Mouse (Mus musculus) testis, adult 2 months (tissue): Measurements from ENCODE around the gene Grhl1. TPM values are rescaled to one million over a fixed set of nuclear protein-coding genes. Genes with fewer than 3 reads are reported as not detected.

Source experiments
- H3K27ac ChIP-seq: fragments of 200-500 bp; 2 replicates; pipeline ENCODE4 v1.5.1; 2012; ENCODE audit warnings: low read depth, low read length; ENCODE audit not compliant: control insufficient read depth, insufficient read depth
- H3K27me3 ChIP-seq: fragments of 200-500 bp; 2 replicates; pipeline ENCODE4 v1.6.1; 2012; ENCODE audit warnings: mild to moderate bottlenecking, low read length, moderate library complexity; ENCODE audit not compliant: control insufficient read depth, insufficient read depth
- H3K36me3 ChIP-seq: fragments of 200-500 bp; 2 replicates; pipeline ENCODE4 v1.6.1; 2012; ENCODE audit warnings: mild to moderate bottlenecking, low read length; ENCODE audit not compliant: control insufficient read depth, insufficient read depth
- H3K4me1 ChIP-seq: fragments of 200-500 bp; 2 replicates; pipeline ENCODE4 v1.6.1; 2012; ENCODE audit warnings: low read length; ENCODE audit not compliant: control insufficient read depth, insufficient read depth
- H3K4me3 ChIP-seq: fragments of 200-500 bp; 2 replicates; pipeline ENCODE4 v1.5.1; 2012; ENCODE audit warnings: low read depth, mild to moderate bottlenecking, low read length, moderate library complexity, mixed read lengths; ENCODE audit not compliant: control insufficient read depth
- CTCF ChIP-seq: fragments of 200-500 bp; IDR thresholded peaks from 2 replicates; pipeline ENCODE4 v1.5.1; 2012; ENCODE audit warnings: low read depth, mild to moderate bottlenecking, inconsistent platforms, low read length, moderate library complexity; ENCODE audit not compliant: control insufficient read depth, insufficient read depth, insufficient replicate concordance
- POLR2A ChIP-seq: fragments of 200-500 bp; IDR thresholded peaks from 2 replicates; pipeline ENCODE4 v1.6.1; 2012; ENCODE audit warnings: low read depth, mild to moderate bottlenecking, inconsistent platforms, low read length, moderate library complexity; ENCODE audit not compliant: control insufficient read depth
- polyA plus RNA-seq: library from polyadenylated mRNA; depleted of rRNA; stranded (reverse); fragments of >200 nt; gene quantifications from 2 replicates; pipeline ENCODE4 v1.2.3, GENCODE M21; 2012

Grhl1 gene
- polyA plus RNA-seq, 1 experiment: 6.0 TPM

GRCm38 (mm10) chr12:24592055-24592454 lies 20.0 kb downstream of the Grhl1 start:
- no peaks in the 10 kb centered on the region for H3K27me3 ChIP-seq
- peaks cover 1% of the 10 kb centered on the region; the same call in 1 of the 2 replicates for H3K36me3 ChIP-seq
- H3K4me1 ChIP-seq: no peaks in the 10 kb centered on the region; the same call in 1 of the 2 replicates
- TF ChIP-seq CTCF: no peak
- no peak for TF ChIP-seq POLR2A
- no peak overlapping the region for H3K4me3 ChIP-seq
- H3K27ac ChIP-seq: no peak overlapping the region

- Histone ChIP-seq H3K4me1 (no peaks in the 10 kb centered on the region; the same call in 1 of the 2 replicates), H3K27me3 (no peaks in the 10 kb centered on the region), H3K4me3 (no peak overlapping the region), H3K36me3 (peaks cover 1% of the 10 kb centered on the region; the same call in 1 of the 2 replicates), H3K27ac (no peak overlapping the region)
- no peak for TF ChIP-seq POLR2A
- no peak for TF ChIP-seq CTCF
Measured at GRCm38 (mm10) chr12:24592956-24593672, 21.0 kb downstream of the Grhl1 start.

GRCm38 (mm10) chr12:24597376-24597775 lies 25.3 kb downstream of the Grhl1 start:
- TF ChIP-seq POLR2A: no peak
- TF ChIP-seq CTCF: no peak
- no peaks in the 10 kb centered on the region; the same call in 1 of the 2 replicates for H3K4me1 ChIP-seq
- no peaks in the 10 kb centered on the region for H3K36me3 ChIP-seq
- no peak overlapping the region for H3K27ac ChIP-seq
- H3K4me3 ChIP-seq: no peak overlapping the region
- H3K27me3 ChIP-seq: no peaks in the 10 kb centered on the region

- no peaks in the 10 kb centered on the region for H3K27me3 ChIP-seq
- H3K36me3 ChIP-seq: peaks cover 2% of the 10 kb centered on the region; the same call in 1 of the 2 replicates
- no peak overlapping the region for H3K27ac ChIP-seq
- no peak overlapping the region for H3K4me3 ChIP-seq
- TF ChIP-seq POLR2A (no peak), CTCF (no peak)
- H3K4me1 ChIP-seq: no peaks in the 10 kb centered on the region
Measured at GRCm38 (mm10) chr12:24599366-24599895, 27.3 kb downstream of the Grhl1 start.

- Histone ChIP-seq H3K4me3 (no peak overlapping the region), H3K36me3 (peaks cover 2% of the 10 kb centered on the region; the same call in 1 of the 2 replicates), H3K27me3 (no peaks in the 10 kb centered on the region), H3K4me1 (no peaks in the 10 kb centered on the region), H3K27ac (no peak overlapping the region)
- TF ChIP-seq POLR2A: no peak
- TF ChIP-seq CTCF: no peak
Measured at GRCm38 (mm10) chr12:24600074-24600473, 28.0 kb downstream of the Grhl1 start.

GRCm38 (mm10) chr12:24600806-24601205 lies 28.7 kb downstream of the Grhl1 start:
- Histone ChIP-seq H3K36me3 (peaks cover 2% of the 10 kb centered on the region; the same call in 1 of the 2 replicates), H3K4me3 (no peak overlapping the region), H3K27me3 (no peaks in the 10 kb centered on the region), H3K4me1 (no peaks in the 10 kb centered on the region), H3K27ac (no peak overlapping the region)
- no peak for TF ChIP-seq POLR2A
- TF ChIP-seq CTCF: peak; percentile 73; the same call in 1 of the 2 replicates

- no peak overlapping the region for H3K4me3 ChIP-seq
- no peaks in the 10 kb centered on the region for H3K27me3 ChIP-seq
- peaks cover 4% of the 10 kb centered on the region for H3K36me3 ChIP-seq
- H3K4me1 ChIP-seq: no peaks in the 10 kb centered on the region
- H3K27ac ChIP-seq: no peak overlapping the region
- TF ChIP-seq CTCF (peak; percentile 36; the same call in 1 of the 2 replicates), POLR2A (no peak)
Measured at GRCm38 (mm10) chr12:24603266-24603665, 31.2 kb downstream of the Grhl1 start.
